Mouse (Mus musculus) neural tube, embryonic 14.5 days (tissue): ENCODE data around the gene Csnk1g2. TPM values are rescaled to one million over a fixed set of nuclear protein-coding genes. Genes with fewer than 3 reads are reported as not detected.

Source experiments
- ATAC-seq: fragments of 200-750 bp; cut with Nextera tagmentation; 2 replicates; pipeline ENCODE4 v1.8.0; 2017; ENCODE audit warnings: low read depth, mild to moderate bottlenecking, moderate TSS enrichment, moderate library complexity
- H3K27ac ChIP-seq: fragments of 300-500 bp; sonication (generic); 2 replicates; pipeline ENCODE4 v1.5.1; 2014; ENCODE audit warnings: low read depth, mild to moderate bottlenecking, control low read depth, low read length, moderate library complexity, mixed read lengths
- H3K27me3 ChIP-seq: fragments of 300-500 bp; sonication (generic); 2 replicates; pipeline ENCODE4 v1.6.1; 2014; ENCODE audit warnings: low read length; ENCODE audit not compliant: control insufficient read depth, insufficient read depth
- H3K36me3 ChIP-seq: fragments of 300-500 bp; sonication (generic); 2 replicates; pipeline ENCODE4 v1.6.1; 2014; ENCODE audit warnings: low read length, mixed read lengths; ENCODE audit not compliant: control insufficient read depth, insufficient read depth
- H3K4me1 ChIP-seq: fragments of 300-500 bp; sonication (generic); 2 replicates; pipeline ENCODE4 v1.6.1; 2014; ENCODE audit warnings: low read length; ENCODE audit not compliant: control insufficient read depth, insufficient read depth
- H3K4me2 ChIP-seq: fragments of 300-500 bp; sonication (generic); 2 replicates; pipeline ENCODE4 v1.6.1; 2014; ENCODE audit warnings: mild to moderate bottlenecking, low read depth, low read length, control low read depth
- H3K4me3 ChIP-seq: fragments of 300-500 bp; sonication (generic); 2 replicates; pipeline ENCODE4 v1.5.1; 2014; ENCODE audit warnings: low read depth, low read length, control low read depth, mixed read lengths
- H3K9ac ChIP-seq: fragments of 300-500 bp; sonication (generic); replicated peaks from 2 replicates; pipeline ENCODE4 v1.6.1; 2014; ENCODE audit warnings: low read depth, mild to moderate bottlenecking, control low read depth, low read length, mixed read lengths
- H3K9me3 ChIP-seq: fragments of 300-500 bp; sonication (generic); 2 replicates; pipeline ENCODE4 v1.6.1; 2016; ENCODE audit warnings: low read length; ENCODE audit not compliant: control insufficient read depth
- WGBS: fragments of 180-500 bp; shearing (Covaris S2); extraction: QIAGEN DNeasy Blood & Tissue Kit; methylation state at CpG from one replicate; pipeline ENCODE4 v1.1.7; 2014; 5-methylcytosine and 5-hydroxymethylcytosine counted together
- polyA plus RNA-seq: library from polyadenylated mRNA; unstranded; fragments of >200 nt; fragmentation: Nextera tagmentation; extraction: Ambion mirVana; gene quantifications from 2 replicates; pipeline ENCODE4 v1.2.1, GENCODE M21; 2014

Gene Csnk1g2
- polyA plus RNA-seq, 1 experiment from 2014 or later: 50.3 TPM

- no peak overlapping the region for H3K4me3 ChIP-seq
- no peaks in the 10 kb centered on the region; the same call in 1 of the 2 replicates for H3K27me3 ChIP-seq
- no peaks in the 10 kb centered on the region for H3K36me3 ChIP-seq
- no peak for ATAC-seq
- H3K4me2 ChIP-seq: 0 out of 2 replicates have a peak overlapping the region, but pooled peaks have one; percentile 94
- no peaks in the 10 kb centered on the region for H3K9me3 ChIP-seq
- peak overlapping the region; percentile 22; the same call in 1 of the 2 replicates for H3K9ac ChIP-seq
- WGBS: 9% methylated on average over 8 of the region's 8 CpGs
- no peak overlapping the region for H3K27ac ChIP-seq
- H3K4me1 ChIP-seq: peaks cover 18% of the 10 kb centered on the region
Measured at GRCm38 (mm10) chr10:80578911-80579310, 43.7 kb upstream of the Csnk1g2 start.

GRCm38 (mm10) chr10:80583047-80583446 lies 39.6 kb upstream of the Csnk1g2 start:
- H3K9me3 ChIP-seq: no peaks in the 10 kb centered on the region
- ATAC-seq: no peak
- no peak overlapping the region for H3K4me3 ChIP-seq
- H3K4me1 ChIP-seq: peaks cover 3% of the 10 kb centered on the region
- H3K4me2 ChIP-seq: no peak overlapping the region
- H3K27ac ChIP-seq: no peak overlapping the region
- H3K27me3 ChIP-seq: no peaks in the 10 kb centered on the region
- H3K9ac ChIP-seq: no peak overlapping the region
- H3K36me3 ChIP-seq: 0 out of 2 replicates have a peak, but pooled peaks cover 6% of the 10 kb centered on the region
- WGBS: 88% methylated on average over 5 of the region's 5 CpGs

- no peaks in the 10 kb centered on the region for H3K9me3 ChIP-seq
- H3K36me3 ChIP-seq: 0 out of 2 replicates have a peak, but pooled peaks cover 6% of the 10 kb centered on the region
- no peak overlapping the region for H3K27ac ChIP-seq
- H3K4me1 ChIP-seq: peaks cover 6% of the 10 kb centered on the region
- H3K4me3 ChIP-seq: no peak overlapping the region
- H3K9ac ChIP-seq: no peak overlapping the region
- ATAC-seq: no peak
- no peaks in the 10 kb centered on the region for H3K27me3 ChIP-seq
- H3K4me2 ChIP-seq: no peak overlapping the region
- WGBS: 58% methylated on average over 12 of the region's 12 CpGs
Measured at GRCm38 (mm10) chr10:80584045-80584488, 38.6 kb upstream of the Csnk1g2 start.

GRCm38 (mm10) chr10:80584642-80585552 lies 37.7 kb upstream of the Csnk1g2 start:
- Histone ChIP-seq H3K4me2 (no peak overlapping the region), H3K4me1 (peaks cover 11% of the 10 kb centered on the region), H3K27me3 (no peaks in the 10 kb centered on the region), H3K9ac (no peak overlapping the region), H3K27ac (no peak overlapping the region), H3K4me3 (no peak overlapping the region), H3K36me3 (0 out of 2 replicates have a peak, but pooled peaks cover 6% of the 10 kb centered on the region), H3K9me3 (no peaks in the 10 kb centered on the region)
- 77% methylated on average over 12 of the region's 12 CpGs for WGBS
- ATAC-seq: no peak

GRCm38 (mm10) chr10:80585581-80585980 lies 37.1 kb upstream of the Csnk1g2 start:
- no peak overlapping the region for H3K4me3 ChIP-seq
- no peak for ATAC-seq
- no peak overlapping the region for H3K9ac ChIP-seq
- H3K27me3 ChIP-seq: no peaks in the 10 kb centered on the region
- no peak overlapping the region for H3K27ac ChIP-seq
- H3K4me2 ChIP-seq: no peak overlapping the region
- 0 out of 2 replicates have a peak, but pooled peaks cover 6% of the 10 kb centered on the region for H3K36me3 ChIP-seq
- H3K4me1 ChIP-seq: peaks cover 11% of the 10 kb centered on the region
- WGBS: 94% methylated on average over 8 of the region's 8 CpGs
- no peaks in the 10 kb centered on the region for H3K9me3 ChIP-seq

GRCm38 (mm10) chr10:80586407-80587304 lies 36.0 kb upstream of the Csnk1g2 start:
- WGBS: 95% methylated on average over 35 of the region's 51 CpGs
- H3K36me3 ChIP-seq: 0 out of 2 replicates have a peak, but pooled peaks cover 6% of the 10 kb centered on the region
- no peak overlapping the region for H3K4me3 ChIP-seq
- no peak for ATAC-seq
- H3K27ac ChIP-seq: no peak overlapping the region; the same call in 1 of the 2 replicates
- H3K9ac ChIP-seq: no peak overlapping the region
- no peaks in the 10 kb centered on the region for H3K9me3 ChIP-seq
- 0 out of 2 replicates have a peak overlapping the region, but pooled peaks have one; percentile 8 for H3K4me2 ChIP-seq
- no peaks in the 10 kb centered on the region for H3K27me3 ChIP-seq
- H3K4me1 ChIP-seq: peaks cover 11% of the 10 kb centered on the region

GRCm38 (mm10) chr10:80587305-80587657 lies 35.4 kb upstream of the Csnk1g2 start:
- Histone ChIP-seq H3K36me3 (0 out of 2 replicates have a peak, but pooled peaks cover 6% of the 10 kb centered on the region), H3K4me1 (peaks cover 11% of the 10 kb centered on the region), H3K4me2 (no peak overlapping the region), H3K27me3 (no peaks in the 10 kb centered on the region), H3K4me3 (no peak overlapping the region), H3K27ac (no peak overlapping the region; the same call in 1 of the 2 replicates), H3K9ac (no peak overlapping the region), H3K9me3 (no peaks in the 10 kb centered on the region)
- ATAC-seq: no peak
- 30% methylated on average over 4 of the region's 4 CpGs for WGBS

GRCm38 (mm10) chr10:80589127-80589878 lies 33.3 kb upstream of the Csnk1g2 start:
- peak overlapping the region; percentile 79 for H3K4me3 ChIP-seq
- H3K4me1 ChIP-seq: peaks cover 11% of the 10 kb centered on the region
- H3K36me3 ChIP-seq: 0 out of 2 replicates have a peak, but pooled peaks cover 6% of the 10 kb centered on the region
- peak overlapping the region; percentile 64 for H3K4me2 ChIP-seq
- H3K27me3 ChIP-seq: no peaks in the 10 kb centered on the region
- no peak for ATAC-seq
- no peaks in the 10 kb centered on the region for H3K9me3 ChIP-seq
- H3K27ac ChIP-seq: peak overlapping the region; percentile 52; the same call in 1 of the 2 replicates
- peak overlapping the region; percentile 86 for H3K9ac ChIP-seq
- 21% methylated on average over 12 of the region's 12 CpGs for WGBS
